Mouse (Mus musculus): Measurements from ENCODE around the gene Methig1.
A peak's percentile ranks its signal among the peaks of the same experiment; 100 is the strongest.
"Not testable (repeated sequence)": the region's sequence is repeated elsewhere in the genome, so short reads cannot be mapped to it uniquely, and the experiment has no call there.

Methig1 gene

DNA sequence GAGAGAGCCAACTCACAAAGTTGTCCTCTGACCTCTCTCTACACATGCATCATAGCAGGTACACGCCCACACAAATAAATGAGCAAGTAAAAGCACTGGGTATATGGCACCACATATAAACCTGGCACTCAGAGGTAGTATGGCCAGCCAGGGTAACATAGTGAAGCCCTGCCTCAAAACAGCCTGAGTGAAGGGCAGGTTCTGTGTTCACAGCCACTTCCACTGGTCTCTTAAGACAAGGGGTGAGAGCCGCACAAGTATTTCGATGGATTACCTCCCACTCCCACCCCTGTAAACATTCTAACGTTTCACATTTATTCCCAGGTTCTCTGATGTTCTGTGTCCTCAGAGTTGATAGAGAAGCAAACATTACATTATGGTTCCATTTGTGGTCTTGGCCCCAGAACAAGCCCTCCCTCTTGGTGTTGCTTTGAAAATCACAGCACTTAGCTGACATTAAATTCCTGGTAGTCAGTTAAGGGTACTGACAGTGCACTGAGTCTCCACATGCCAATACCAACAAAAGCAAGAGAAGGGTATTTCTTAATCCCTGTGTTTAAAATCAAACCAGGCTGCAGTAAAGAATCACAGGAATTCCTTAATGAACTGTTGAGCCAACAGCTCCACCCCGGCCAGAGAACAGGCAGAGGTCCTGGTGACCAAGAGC lies 11.5 kb upstream of the Methig1 start:
- DNase-seq, result not testable (repeated sequence)

DNA sequence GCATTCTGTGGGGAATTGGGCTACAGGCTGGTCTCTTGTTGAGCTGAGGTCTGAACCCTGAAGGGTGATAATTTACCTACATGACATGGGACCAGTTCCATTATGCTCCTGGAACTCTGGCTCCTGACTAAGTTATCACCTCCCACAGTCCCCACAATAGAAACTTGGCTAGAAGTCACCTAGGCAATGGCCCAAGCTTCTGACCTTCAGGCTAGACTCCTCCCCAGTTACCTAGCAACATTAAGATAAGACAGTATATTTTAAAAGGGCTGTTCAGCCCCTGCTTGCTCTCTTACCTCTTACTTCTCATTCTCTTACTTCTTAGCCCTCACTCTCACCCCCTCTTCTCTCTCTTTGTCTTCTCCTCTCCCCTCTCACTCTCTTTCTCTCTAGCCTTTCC lies 7.5 kb upstream of the Methig1 start:
- DNase-seq, result no peak

DNA sequence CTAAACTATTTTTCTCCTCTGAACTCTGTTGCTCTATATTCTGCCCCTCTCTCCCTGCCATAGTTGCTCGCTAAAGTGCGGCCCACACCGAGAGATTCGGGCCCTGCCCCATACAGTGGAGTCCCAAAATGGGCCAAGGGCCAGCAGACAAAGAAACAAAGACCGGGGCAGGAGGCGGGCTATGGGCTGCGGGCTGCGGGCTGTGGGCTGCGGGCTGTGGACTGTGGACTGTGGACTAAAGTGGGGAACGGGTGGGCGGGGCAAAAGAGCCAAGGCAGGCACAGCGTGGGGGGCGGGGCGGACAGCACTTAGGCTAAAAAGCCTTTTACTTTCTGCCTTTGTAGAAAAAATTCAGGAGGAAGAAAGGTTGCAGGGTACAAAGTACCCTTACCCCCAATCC lies 6.2 kb upstream of the Methig1 start:
- DNase-seq, result peak; percentile 73

GRCm38 (mm10) chr15:100349496-100349895 lies 3.5 kb upstream of the Methig1 start:
- peak; percentile 73 for DNase-seq

GRCm38 (mm10) chr15:100351501-100352060 lies 1.4 kb upstream of the Methig1 start:
- no peak for DNase-seq

- DNase-seq, result not testable (repeated sequence)
Measured at GRCm38 (mm10) chr15:100353399-100353798, 450 bp downstream of the Methig1 start.

DNA sequence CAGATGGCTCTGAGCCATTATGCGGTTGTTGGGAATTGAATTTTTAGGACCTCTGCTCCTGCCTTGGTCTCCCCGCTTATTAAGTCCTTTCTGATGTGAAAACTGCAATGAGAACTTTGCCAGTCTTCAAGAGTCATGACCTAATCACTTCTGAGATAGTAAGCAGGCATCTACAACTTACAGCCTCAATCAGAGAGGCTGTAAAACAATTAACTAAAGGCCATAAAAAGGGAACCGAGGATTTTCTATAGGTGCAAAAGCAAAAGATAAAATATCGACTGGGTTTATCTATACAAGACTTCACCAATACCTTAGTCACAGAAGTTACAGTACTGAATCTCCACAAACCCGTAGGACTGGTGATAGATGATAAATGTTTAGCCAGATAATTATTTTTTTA lies 2.9 kb downstream of the Methig1 start:
- DNase-seq, result no peak

DNA sequence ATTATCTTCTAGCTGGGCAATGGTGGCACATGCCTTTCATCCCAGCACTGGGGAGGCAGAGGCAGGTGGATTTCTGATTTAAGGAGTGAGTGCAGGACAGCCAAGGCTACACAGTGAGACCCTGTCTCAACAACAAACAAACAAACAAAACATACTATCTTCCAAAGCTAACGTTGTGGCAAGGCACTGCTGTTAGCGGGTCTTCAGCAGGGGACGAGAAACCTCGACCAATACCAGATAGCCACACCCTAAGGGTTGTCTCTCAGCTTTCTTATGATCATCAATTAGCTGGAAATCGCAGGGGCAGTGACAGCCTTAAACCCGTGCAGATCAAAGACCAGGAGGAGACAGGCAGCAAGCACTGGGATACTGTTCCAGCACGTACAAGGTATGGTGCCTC lies 11.3 kb downstream of the Methig1 start, which contains the start of gene Higd1c:
Gene Higd1c, plus strand, starts transcription at position 301 of the 400 bp plus-strand sequence.
- no peak for DNase-seq

DNA sequence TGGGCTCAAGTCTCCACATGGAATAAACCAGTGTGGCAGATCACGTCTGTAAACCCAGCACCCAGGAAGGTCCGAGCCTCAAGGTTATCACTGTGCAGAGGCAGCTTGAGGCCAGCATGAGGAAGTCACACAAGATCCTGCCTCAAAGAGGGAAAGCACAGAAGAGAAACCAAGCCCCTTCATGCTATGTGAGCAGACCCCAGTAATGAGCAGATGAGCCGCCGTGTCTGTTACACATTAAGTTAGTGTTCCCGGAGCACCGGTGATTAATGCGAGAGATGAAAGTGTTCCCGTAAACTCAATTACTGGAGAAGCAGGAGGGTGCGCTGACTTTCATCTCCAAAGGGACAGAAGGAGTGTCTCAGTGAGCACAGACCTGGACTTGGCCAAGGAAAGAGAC lies 13.0 kb downstream of the Methig1 start:
- not testable (repeated sequence) for DNase-seq

DNA sequence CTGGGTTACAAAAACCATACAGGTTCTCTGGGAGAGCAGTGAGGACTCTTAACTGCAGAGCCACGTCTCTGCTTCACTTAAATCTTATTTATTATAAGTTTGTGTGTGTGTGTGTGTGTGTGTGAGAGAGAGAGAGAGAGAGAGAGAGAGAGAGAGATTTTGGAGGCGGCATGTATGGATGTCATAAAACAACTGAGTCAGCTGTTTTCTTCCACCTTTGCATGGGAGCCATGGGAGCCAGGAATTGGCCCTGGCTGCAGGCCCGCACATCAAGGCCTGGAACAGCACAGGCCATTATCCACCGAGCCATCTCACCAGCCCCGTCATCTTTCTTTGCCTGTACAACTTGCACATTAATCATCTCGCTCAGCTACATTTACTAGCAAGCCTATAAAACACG lies 14.2 kb downstream of the Methig1 start:
- no peak for DNase-seq

DNA sequence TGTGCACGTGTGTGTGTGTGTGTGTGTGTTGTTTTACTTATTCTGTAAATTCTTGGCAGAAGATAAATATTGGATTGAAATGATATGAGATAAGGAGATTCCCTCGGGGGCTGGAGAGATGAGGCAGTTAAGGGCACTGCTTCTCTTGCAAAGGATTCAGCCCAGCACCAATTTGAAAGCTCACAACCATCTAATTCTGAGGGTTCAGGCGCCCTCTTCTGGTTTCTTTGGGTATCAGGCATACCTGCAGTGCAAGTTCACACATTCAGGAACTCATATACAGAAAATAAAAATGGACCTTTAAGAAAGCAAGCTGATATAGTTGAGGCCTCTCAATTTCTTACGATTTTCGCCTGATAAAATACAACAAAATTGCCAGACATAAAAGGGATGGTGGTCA lies 22.1 kb downstream of the Methig1 start:
- peak; percentile 71 for DNase-seq

DNA sequence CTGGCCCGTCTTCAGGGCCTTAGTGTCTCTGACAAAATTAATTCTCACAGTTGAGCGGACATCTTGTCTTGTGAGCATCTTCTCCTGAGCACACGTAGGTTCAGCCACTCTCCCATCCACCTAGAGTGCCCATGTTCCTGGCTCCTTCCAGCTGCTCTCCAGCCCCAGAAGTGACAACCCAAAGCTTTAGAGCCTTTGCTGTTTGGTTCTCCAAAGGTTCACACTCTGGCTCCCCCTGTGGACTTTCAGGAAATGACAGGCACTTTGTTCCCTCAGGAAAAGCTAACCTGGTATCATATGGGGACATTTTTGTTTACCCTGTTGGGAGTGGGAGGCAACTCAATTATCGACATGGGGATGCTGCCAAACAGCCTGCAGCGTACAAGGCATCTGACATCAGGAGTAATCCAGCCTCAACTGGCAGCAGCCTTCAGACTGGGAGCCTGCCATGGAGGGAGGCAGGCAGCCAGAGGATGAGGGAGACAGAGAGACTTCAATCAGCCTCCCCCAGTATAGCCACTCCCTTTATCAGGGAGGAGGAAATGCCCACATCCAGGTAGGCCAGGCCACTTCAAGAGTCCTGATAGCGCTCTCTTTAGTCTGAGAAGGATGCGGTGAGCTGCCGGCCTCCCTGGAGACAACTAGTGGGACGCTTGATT lies 25.0 kb downstream of the Methig1 start:
- not testable (repeated sequence) for DNase-seq

GRCm38 (mm10) chr15:100379658-100380057 lies 26.7 kb downstream of the Methig1 start:
- no peak for DNase-seq

DNA sequence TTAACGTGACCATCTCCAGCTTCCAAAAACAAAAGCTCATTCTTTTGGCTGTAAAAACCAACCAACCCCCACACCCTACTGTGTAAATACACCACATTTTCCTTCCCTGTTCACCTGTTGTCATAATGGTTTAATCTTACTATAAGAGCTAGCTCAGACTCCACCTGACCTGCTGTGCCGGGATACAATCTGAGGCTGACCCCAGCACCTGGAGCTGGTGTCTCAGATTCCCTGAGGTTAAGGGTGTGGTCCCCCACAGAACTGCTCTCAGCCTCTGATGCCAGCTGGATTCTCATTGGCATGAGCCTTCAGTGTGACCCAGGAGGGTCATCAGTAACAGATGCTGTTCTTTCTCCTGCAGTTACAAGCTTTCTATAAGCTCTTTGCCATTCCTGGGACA lies 27.2 kb downstream of the Methig1 start:
- no peak for DNase-seq

GRCm38 (mm10) chr15:100385705-100386104 lies 32.8 kb downstream of the Methig1 start:
- no peak for DNase-seq

GRCm38 (mm10) chr15:100387544-100388223 lies 34.7 kb downstream of the Methig1 start:
- no peak for DNase-seq

DNA sequence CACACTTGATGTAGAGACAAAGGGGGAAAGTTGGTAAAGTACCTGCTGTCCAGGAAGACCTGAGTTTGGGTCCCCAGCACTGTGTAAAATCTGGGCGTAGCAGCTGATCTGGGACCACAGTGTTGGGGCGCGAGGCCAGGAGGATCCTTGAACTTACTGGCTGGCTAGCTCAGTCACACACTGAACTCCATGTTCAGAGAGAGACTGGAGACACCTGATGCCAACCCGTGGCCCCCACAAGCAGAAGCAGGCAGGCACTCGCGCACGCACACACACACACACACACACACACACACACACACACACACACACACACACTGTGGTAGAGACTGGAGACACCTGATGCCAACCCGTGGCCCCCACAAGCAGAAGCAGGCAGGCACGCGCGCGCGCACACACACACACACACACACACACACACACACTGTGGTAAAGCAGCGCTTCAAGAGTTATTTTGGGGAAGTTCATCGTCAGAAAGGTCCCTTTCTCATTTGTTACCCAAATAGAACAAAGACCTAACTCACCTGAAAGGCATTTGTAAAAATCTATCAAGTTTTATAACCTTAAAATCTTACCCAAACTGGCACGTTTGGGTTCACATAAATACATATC lies 35.4 kb downstream of the Methig1 start:
- no peak for DNase-seq

- no peak for DNase-seq
Measured at GRCm38 (mm10) chr15:100388886-100389285, 35.9 kb downstream of the Methig1 start.

GRCm38 (mm10) chr15:100391066-100391465 lies 38.1 kb downstream of the Methig1 start:
- DNase-seq, result no peak

- DNase-seq, result no peak
Measured at GRCm38 (mm10) chr15:100391599-100391998, 38.6 kb downstream of the Methig1 start.

DNA sequence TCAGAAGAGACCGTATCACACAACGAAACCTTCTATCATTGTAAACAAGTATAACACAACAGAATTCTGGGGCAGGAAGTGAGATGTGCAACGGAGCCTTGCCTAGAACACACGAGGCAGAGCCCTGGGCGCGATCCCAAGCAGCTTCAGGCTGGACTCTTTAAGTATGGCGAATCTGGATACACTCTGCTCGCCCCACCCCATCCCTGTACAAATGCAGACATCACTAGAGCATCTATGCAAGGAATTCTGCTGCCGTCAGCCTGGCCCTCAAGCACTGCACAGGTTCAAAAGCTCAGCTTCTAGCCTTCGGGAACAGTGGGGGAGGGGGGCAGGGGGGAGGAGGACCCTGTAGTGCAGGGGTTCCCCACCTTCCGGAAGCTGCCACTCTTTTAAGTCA lies 40.1 kb downstream of the Methig1 start:
- no peak for DNase-seq

DNA sequence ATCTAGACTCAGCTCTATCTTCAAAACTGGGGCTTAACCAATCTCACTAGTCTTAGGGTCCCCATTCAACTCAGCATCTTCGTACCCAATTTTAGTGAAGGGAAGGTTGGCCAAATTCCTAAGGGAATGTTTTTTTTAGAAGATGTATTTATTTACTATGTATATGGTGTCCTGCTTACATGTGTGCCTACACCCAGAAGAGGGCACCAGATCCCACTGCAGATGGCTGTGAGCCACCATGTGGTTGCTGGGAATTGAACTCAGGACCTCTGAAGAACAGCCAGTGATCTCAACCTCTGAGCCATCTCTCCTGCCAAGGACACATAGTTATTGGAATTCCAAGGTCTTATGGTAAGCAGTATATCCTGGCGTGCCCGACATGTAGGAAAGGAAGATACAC lies 42.6 kb downstream of the Methig1 start:
- no peak for DNase-seq

DNA sequence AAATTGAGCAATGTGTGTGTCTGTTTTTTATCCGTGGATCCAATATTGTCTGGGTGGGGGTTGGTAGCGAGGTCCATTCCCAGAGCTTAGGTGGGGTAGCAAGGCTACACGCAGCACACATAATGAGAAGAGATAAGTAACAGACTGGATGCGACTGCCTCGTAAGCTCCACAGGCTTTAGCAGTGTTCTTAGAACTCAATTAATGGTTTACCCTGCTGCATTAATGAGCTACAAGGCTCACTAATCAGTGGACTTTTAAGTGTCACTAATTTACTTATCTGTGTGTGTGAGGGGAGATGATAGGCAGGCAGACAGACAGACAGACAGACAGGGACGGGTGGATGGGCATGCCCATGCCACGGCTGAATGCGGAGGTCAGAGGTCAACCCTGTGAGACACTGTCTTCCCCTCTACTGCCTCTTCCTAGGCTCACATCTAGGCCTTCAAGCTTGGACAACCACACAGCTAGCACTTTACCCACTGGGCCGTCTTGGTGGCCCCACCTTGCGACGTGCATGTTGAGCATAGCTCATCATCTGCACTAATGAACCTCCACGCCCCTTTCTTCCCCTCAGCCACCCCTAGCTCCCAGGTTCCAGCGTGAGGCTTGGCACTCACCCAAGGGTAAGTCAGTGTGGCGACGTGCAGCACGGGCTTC lies 47.8 kb downstream of the Methig1 start:
- peak; percentile 73 for DNase-seq
